Mouse (Mus musculus): Measurements from ENCODE around the gene Rexo5.

Gene Rexo5

DNA sequence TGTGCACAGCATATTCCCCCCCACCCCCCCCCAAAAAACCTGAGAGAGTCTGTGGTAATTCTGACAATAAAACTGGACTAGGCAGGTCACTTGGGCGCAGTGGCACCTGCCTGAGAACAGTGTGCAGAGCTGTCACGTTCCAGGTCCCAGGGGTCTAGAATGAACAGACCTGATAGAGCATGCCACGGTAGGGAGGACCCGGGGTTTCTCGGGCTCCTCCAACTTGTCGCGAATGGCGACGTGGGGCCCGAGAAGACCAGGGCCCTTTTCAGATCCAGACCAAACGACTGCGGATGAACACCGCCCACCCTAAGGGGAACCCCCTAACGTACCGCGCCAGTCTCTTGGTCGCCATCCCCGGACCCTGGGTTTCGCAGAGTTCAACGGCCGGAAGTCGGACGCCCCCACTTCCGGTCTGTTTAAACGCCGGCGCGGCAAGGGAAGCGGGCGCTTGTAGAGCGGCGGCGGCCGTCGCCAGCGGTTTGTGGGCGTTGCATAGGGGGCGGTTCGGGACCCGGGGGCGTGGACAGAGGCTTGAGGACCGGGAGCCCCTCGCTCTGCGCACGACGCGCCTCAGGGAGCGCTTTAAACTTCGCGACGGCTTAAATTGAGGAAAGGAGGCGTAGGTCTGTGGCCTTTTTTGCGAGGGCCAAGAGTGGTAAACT lies at the start of gene Rexo5, which contains the start of gene Eri2:
Gene Rexo5 (plus strand): TSS at position 421 of the 665 bp plus-strand sequence.
Gene Eri2 (minus strand): TSS at position 473 of the 665 bp plus-strand sequence.
- DNase-seq, result peak; percentile 92 to 93

DNA sequence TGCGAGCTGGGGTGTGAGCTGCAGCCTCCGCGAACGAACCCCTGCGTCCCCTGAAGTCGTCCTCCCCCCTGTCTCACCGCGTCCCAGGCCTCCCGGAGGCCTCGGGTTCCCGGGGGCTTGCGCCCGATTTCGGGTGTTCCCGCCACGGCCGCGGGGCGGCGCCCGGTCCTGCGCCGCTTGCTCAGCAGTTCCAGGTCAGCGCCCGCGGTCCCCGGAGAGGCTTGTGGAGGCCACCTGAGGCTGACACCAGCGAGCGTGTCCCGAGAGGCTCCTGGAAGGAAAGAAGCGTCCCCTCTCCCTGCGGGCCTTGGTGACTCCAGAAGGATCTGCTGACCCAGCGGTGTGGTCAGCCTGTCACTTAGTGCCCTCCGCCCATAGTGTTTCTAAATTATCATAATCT lies 49.5 kb upstream of the Rexo5 start:
- DNase-seq, result no peak

DNA sequence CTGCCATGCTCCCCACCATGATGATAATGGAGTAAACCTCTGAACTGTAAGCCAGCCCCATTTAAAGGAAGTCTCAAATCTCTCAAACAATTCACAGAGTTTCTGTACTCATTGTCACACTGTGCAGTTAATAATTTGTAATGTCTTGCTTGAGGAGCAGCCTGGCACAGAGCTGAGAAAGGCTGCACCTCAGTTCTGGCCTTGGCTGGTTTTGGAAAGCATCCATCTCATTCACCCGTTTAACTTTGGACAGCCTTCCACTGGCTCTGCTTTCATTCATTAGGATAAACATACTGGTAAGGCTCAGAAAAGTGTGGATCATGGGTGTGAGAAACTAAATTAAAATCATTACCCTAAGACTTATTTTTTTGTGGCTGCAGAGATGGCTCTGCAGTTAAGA lies 47.9 kb upstream of the Rexo5 start:
- no peak for DNase-seq

DNA sequence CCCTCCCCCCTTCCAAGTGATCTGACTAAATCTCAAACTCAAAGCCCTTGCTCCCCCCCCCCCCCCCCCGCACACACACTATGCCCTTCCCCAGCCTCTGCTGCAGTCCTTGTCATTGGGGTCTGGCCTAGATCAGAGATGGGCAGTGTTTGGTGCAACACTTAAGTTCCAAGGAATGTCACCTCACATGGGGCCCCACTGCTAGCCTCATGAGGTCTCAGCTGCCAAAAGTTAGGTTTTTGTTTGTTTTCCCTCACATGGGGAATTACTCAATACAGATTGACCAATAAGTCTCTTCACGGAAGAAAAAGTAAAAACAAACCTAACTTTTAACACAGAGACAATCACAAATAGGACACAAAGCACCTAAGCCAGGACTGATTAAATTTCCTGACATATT lies 45.0 kb upstream of the Rexo5 start:
- no peak for DNase-seq

DNA sequence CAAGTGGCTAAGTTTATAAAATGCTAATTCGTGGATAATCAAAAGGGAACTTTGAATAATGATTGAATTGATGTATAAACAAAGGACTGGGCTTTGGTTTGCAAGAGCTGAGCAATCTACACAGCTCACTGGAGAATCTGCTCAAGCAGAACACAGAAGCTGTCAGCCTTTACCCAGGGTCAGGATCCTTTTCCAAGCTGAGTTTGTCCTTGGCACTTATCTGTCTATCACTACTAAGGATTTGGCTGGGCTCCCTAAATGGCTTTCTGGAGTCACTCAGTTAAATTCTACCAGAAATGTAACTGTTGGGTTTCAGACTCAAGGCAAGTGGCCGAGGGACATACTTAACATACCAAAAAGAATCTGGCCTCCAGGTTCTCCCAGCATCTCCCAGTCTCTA lies 43.9 kb upstream of the Rexo5 start:
- no peak for DNase-seq

DNA sequence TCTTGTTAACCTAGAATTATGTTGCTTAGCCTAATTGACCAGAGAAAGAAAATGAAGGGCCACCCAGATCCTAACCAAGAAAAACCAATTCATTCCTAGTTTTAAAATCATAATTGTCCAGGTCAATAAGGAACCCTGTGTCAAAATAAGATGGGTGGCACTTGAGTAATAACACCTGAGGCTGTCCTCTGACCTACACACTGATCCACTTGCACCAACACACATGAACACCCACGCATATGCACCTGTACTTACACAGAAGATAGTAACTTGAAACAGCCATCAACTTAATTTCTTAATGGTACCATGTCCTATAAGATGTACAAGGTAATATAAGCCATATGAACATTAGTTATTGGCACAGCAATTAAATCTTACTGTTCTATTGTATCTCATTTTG lies 40.1 kb upstream of the Rexo5 start:
- DNase-seq, result no peak

DNA sequence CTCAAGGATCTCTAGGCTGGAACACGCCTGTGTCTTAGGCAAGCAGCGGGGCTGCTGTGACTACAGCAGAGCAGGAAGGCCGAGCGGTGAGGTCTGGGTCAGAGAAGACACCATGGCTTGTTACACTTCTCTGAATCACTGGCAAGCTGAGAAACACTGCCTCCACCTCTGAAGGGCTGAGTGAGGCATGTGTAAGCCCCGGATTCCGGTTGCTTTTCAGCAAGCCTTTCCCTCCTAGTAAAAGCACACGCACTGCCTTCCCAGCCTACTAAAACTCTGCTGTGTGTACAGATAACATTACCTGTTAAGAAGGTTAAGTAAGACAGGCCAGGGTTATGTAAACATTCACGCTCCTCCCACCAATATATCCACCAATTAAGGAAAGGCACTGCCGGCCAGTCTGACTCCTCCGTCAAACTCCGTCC lies 33.3 kb upstream of the Rexo5 start, which contains the start of gene Acsm3:
Gene Acsm3 (plus strand): TSS at position 397 of the 425 bp plus-strand sequence.
- no peak for DNase-seq

DNA sequence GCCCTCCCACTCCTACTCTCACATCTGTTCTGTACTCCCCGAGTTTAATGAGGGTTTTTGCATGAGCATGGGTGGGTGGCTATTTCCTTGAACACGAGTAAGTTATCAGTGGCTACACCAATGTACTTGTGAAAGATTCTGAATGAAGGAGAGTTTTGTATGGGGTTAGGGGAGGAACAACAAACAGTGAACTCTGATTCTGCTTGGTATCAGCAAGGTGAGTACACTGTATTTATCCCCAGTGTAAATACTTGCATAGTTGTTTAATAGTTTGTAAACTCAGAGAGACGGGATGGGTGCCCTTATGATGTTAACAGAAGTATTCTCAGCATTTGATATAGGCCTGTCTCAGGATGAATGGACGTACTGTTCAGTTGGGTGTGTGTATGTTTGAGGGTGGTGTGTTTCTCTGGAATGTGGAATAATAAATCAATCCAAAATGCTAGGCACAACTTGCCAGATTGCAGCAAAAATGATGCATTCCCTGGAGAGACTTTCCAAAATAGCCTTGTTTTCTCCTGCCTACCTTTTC lies 31.6 kb upstream of the Rexo5 start:
- no peak for DNase-seq

DNA sequence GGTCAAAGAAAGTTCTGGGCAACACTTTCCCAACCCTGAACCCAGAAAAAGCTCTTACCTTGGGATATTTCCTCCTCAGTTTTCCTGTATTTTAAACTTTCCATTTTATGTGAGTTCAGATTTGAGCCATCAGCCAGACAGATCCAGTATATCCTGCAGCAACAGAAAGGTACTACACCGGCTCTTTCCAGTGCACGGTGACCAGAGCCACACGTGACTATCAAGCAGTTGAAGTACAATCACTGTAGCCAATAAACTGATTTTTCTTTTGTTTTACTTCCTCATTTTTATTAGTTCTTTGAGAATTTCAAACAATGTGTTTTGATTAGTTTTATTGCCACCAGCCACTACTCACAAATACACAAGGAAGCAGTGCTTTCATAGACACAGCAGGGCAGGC lies 29.4 kb upstream of the Rexo5 start:
- DNase-seq, result no peak

DNA sequence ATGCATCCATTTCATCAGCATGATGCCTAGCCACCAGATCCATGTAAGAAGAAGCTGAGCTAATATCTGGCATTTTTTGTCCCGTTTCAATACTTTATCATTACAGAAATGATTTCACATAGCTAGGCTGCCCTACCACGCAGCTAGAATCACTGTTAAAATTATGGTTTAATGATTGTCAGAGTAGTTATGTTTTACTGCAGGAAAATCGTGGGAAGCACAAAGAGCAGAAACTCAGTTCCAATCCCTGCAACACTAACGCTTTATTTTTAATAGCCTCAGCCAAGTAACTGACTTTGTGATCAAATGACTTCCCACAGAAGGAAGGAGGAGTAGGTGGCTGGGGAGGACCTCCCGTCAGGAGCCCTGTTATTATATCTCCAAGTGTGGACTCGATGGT lies 26.8 kb upstream of the Rexo5 start:
- no peak for DNase-seq

DNA sequence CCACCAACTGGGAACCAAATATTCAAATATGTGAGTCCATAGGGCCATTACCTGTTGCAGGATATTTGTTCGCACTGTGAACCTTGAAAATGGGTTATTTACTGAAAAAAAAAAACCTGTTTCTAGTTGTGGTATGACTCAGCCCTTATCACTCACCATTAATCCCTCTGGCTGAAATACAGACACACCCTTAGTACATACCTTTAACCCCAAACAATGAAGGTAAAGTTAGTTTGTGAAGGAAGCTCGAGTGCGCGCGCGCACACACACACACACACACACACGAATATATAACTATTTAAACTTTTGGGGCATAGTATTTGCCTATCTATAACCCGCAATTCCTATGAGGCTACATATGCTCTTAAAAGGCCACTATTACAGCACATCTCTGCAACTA lies 23.9 kb upstream of the Rexo5 start:
- no peak for DNase-seq

DNA sequence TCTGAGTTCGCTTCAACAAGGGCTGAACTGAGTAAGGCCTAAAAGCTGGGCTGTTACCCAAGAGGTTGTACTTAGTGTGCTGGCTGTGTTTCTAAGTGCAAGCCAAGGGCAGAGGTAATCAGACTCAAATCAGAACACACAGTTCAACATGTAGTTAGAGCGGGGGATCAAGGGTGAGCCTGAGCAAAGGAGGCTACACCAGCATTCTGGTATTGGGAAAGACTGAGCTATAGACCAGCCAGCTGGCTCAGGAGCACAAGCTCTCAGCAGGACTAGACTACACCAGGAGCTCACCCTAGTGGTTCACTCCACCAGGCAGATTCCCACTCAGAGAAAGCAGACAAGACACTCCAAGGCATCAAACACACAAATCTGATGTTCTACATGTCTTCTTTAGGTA lies 10.4 kb upstream of the Rexo5 start:
- peak in 1 of 2 experiments; percentile 51 for DNase-seq

DNA sequence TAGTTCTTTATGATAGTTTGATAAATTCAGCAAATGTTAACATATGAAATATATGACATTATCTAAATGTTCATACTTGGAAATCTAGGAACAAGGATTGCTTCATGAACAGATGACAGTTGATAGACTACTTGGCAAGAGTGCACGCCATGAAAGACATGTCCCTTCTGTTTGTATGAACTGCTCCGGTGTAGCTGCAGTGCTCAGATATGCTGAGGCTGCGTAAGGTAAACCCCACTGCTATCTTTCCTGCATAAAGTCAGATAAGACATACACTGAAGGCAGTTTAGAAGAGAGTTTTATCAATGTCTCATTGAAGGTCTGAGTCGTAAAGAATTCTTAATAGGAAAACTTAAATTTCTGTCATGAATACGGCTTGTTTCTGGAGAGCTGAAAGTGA lies 8.9 kb upstream of the Rexo5 start:
- no peak for DNase-seq

DNA sequence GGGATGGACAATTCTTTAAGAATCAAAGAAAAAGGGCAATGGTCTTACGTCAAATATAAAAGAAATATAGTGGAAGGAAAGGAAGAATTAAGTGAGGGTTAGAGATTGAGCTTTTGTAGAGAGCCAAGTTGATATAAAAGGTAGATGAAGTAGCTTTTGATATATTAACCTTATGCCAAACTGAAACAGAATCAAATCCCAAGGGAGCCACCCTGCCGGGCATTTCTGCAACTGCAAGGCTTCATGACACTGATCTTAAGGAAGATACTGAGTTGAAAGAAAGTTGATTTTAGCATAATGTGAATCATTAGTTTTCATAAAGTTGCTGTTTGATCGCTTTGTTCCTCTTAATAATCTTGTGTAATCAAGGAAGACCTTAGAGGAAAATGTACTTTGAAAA lies 4.8 kb upstream of the Rexo5 start:
- DNase-seq, result no peak

DNA sequence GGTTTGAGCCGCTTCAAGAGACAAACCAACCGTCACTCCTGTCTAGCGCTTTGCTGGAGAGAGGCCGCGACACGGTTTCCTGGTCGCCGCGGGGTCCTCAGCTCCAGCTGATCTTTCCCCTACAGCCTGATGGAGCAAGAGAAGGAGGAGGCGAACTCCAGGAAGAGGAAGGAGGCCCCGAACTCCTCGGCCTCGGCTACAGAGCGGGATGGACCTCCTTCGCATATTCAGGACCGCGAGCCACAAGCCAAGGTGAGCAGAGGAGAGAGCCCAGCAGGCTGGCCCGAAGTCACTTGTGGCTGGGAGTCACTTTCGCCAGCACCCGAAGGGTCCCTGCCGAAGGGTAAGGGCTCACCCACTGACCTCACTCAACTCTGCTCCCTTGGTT lies 439 bp downstream of the Rexo5 start:
- no peak for DNase-seq

DNA sequence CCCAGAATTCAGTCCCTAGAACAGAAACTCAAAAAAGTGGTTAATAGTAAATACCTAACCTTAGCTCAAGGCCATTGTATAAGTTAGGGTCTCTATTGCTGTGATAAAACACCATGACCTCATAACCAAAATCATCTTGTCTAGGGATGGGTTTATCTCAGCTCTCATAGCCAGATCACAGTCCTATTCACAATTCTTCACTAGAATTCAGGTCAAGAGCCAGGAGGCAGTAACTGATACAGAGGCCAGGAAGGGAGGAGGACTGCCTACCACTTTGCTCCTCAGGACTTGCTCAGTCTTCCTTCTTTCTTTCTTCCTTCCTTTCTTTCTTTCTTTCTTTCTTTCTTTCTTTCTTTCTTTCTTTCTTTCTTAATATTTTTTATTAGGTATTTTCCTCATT lies 1.5 kb downstream of the Rexo5 start:
- no peak for DNase-seq

DNA sequence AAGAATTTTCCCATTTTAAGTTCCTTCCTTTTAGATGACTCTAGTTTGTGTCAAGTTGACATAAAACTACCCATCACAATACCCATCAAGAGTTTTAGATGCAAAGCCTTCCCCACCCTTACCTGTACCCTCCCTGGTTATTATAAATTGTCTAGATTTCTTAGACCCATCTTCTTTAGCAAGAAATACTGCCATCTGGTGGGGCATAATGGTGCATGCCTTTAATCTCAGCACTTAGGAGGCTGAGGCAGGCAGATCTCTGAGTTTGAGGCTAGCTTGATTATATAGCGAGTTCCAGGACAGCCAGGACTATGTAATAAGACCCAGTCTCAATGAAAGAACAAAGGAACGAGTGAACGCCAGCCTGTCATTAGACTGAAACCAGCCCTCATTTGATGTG lies 6.7 kb downstream of the Rexo5 start:
- DNase-seq, result no peak

DNA sequence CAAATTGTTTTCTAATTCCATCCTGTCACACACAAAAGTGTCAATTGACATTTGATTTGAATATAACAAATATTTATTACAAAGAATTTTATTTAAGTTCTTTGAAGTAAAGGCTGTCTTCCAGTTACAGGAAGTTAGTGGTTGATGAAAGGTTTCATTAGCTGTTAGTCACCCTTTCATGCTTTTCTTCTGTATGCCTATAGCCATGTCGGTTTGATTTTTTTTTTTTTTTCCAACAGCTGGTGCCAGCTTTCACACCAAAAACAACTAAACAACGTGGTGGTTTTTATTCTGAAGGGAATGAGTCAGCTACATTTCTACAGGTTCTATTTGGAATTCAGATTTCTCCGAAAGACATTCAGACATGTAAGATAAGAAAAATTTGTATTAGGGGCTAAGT lies 7.2 kb downstream of the Rexo5 start:
- DNase-seq, result no peak

DNA sequence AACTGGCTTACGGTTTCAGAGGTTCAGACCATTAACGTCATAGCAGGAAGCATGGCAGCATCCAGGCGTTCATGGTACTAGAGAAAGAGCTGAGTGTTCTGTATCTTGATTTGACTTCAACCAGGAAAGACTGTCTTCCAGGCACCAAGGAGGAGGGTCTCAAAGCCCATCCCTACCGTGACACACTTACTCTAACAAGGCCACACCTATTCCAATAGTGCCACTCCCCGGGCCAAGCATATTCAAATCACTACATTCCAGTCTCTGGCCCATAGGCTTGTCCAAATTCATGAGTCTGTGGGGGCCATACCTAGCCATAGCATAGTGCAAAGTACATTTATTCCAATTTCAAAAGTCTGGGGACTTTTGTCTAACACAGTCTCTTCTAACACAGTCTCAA lies 13.6 kb downstream of the Rexo5 start:
- no peak for DNase-seq

DNA sequence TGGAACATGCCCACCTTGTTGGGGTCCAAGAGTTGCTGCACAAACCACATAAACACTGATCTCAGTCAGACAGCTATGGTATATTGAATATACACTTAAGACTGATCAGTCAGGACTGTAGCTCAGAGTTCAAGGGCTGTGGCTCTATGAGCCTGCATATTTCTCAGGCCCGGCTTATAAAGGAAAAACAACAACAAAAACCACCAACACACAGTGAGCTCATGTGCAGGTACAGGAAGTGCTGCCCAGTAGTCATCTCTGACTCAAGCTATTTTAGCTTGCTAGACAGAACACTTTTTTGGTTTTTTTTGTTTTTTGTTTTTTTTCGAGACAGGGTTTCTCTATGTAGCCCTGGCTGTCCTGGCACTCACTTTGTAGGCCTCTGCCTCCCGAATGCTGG lies 14.9 kb downstream of the Rexo5 start:
- DNase-seq, result no peak

DNA sequence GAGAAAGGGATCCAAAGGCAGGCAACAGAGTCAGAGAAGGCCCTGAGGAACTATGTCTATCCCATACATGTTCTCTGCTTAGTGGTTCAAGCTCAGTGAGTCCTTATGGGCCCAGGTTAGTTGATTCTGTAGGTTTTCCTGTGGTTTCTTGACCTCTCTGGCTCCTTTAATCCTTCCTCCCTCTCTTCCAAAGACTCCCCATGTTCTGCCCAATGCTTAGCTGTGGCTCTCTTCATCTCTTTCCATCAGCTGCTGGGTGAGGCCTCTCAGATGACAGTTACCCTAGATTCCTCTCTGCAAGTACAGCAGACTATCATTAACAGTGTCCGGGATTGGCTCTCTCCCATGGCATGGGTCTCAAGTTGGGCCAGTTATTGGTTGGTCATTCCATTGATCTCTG lies 41.6 kb downstream of the Rexo5 start:
- no peak for DNase-seq

DNA sequence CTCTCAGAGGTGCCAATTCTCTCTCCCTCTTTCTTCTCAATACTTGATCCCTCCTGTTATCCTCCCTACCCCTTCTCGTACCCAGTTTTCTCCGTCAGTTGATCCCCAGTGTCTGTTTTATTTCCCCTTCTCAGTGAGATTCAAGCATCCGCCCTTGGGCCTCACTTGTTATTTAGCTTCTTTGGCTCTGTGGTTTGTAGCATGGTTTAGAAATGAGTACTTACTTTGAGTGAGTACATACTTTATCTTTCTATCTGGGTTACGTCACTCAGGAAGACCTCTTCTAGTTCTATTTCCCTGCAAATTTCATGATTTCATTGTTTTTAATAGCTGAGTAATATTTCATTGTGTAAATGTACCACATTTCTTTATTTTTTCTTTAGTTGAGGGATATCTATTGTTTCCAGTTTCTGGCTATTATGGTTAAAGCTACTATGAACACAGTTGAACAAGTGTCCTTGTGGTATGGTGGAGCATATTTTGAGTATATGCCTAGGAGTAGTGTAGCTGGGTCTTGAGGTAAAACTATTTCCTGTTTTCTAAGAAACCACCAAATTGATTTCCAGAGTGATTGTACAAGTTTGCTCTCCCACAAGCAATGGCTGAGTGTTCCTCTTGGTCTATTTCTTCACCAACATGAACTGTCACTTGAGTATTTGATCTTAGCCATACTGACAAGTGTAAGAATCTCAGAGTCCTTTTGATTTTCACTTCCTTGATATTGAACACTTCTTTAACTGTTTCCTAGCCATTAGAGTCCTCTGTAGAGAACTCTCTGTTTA lies 42.4 kb downstream of the Rexo5 start:
- DNase-seq, result no peak

DNA sequence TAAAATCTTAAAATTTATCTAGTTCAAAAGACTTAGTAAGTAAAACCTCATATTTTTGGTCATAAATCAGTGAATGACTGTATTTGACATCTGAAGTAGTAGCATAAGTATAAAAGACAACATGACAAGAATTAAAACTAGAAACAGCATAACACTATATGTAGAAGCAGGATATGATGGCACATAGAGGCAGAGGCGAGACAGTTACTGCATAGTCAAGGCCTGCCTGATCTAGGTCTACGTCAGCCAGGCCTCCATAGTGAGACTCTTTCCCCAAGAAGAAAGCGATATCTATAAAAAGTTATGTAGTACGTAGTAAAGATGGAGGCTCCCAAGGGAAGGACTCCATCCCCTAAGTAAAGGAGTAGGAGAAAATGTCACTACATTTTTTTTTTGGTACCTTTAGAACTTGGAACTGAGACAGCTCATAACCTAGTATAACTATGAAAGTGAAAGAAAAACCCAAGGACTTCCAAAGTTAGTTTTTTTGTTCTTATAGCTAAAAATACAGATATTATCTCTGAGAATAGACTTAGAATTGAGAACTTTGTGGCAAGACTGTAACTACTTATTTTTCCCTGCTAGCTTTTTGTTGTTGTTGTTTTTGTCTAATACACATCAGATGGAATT lies 48.1 kb downstream of the Rexo5 start:
- DNase-seq, result no peak

DNA sequence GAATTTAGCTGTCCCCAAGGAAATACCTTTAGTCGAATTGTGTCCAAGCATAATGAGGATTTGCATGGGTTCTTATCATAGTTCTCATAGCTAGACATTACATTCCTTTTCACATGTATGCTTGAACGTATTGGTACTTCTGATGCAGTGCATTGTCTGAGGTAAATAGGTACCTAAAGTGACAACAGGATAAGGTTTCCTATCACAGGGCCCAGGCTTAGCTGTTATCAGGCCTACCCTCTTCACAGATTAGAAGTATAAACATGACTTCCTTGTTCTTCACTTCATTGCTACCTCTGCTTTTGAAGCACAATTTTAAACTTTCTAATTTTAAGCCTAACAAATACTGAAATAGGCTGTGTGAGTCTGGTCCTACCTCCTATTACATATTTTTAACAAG lies 51.7 kb downstream of the Rexo5 start:
- no peak for DNase-seq

All from lung, postnatal 4 days (tissue).